Mouse (Mus musculus) spleen, adult 2 months (tissue): ENCODE measurements at regions not wholly inside any gene's neighbourhood (a gene's known extent, or its start where the extent isn't known, plus 50 kb on each side); places are given as distances from the start of the nearest gene placed in this dataset.

Experiments used
- CTCF ChIP-seq: fragments of 200-500 bp; IDR thresholded peaks from 2 replicates; pipeline ENCODE4 v1.5.1; 2011; ENCODE audit warnings: mild to moderate bottlenecking, inconsistent platforms; ENCODE audit not compliant: insufficient read depth, insufficient read length, insufficient replicate concordance; ENCODE audit errors: extremely low read depth
- POLR2A ChIP-seq: fragments of 200-500 bp; IDR thresholded peaks from 2 replicates; pipeline ENCODE4 v1.6.1; 2011; ENCODE audit warnings: low read depth, low read length, inconsistent platforms

- TF ChIP-seq CTCF (no peak), POLR2A (no peak)
Observed at GRCm38 (mm10) chr2:178643053-178643402, 212.7 kb downstream of the Cdh26 start.
